ENCODE assay signal across 32 mouse cellular contexts in genomic region chr3:149826757-149827156, GRCm38 (mm10).
DNase-seq lines count a peak whose midpoint lies in the region; ATAC-seq lines count a peak whose summit lies in the region.
"Had no signal": no experiment of that assay in that cellular context is flagged by ENCODE, and none has a peak within 500 bp of the region (broad histone marks: within the 10 kb centered on the region; RNA-seq: fewer than 3 reads in every experiment).

No protein-coding gene starts in this region.

- no peak for DNase-seq in forebrain, embryonic 11.5 days (ENCODE audit: low spot score)
- DNase-seq in midbrain, embryonic 11.5 days (ENCODE audit: low spot score, missing footprints), result no peak
- no peak for DNase-seq in midbrain, embryonic 10.5 days (ENCODE audit: low spot score)
- peak; percentile 45 for DNase-seq in limb, embryonic 10.5 days (ENCODE audit: low spot score)
- DNase-seq in retina, postnatal 1 day, result peak; percentile 38
- DNase-seq in spleen, postnatal 36 days (ENCODE audit: low spot score in 2 of 2), result no peak
- no peak for DNase-seq in cerebellum, postnatal 14 days
- DNase-seq: adrenal gland, adult 8-10 months; cerebellum, adult 8-10 months; cerebellum, postnatal 36 days; gastrocnemius, adult 2 months; heart, adult 2 months; heart, postnatal 4 days; kidney, adult 18-20 months; kidney, postnatal 25 days; lung, adult 18-20 months; lung, postnatal 4 days; right cerebral cortex, postnatal 14 days; thymus, postnatal 14 days had no signal

- H3K4me3 ChIP-seq in forebrain, embryonic 11.5 days (ENCODE audit: low read depth, low read length), result no peak overlapping the region
- no peak overlapping the region for H3K4me3 ChIP-seq in forebrain, embryonic 16.5 days (replicated peaks; ENCODE audit: low read length)
- no peak overlapping the region for H3K4me3 ChIP-seq in midbrain, embryonic 11.5 days (ENCODE audit: low read depth, low read length)
- H3K4me3 ChIP-seq in midbrain, embryonic 10.5 days, result no peak overlapping the region
- no peak overlapping the region for H3K4me3 ChIP-seq in limb, embryonic 10.5 days
- H3K4me3 ChIP-seq: gastrocnemius, adult 2 months; heart, adult 2 months; heart, embryonic 12.5 days; hindbrain, embryonic 13.5 days; kidney, embryonic 15.5 days; left cerebral cortex, adult 2 months; limb, embryonic 15.5 days; megakaryocyte, embryonic 14.5 days; myocyte; neural tube, embryonic 13.5 days; stomach, embryonic 15.5 days had no signal

- H3K9me3 ChIP-seq in forebrain, embryonic 11.5 days (ENCODE audit: control insufficient read depth, low read length), result no peaks in the 10 kb centered on the region
- no peaks in the 10 kb centered on the region for H3K9me3 ChIP-seq in forebrain, embryonic 16.5 days (ENCODE audit: control insufficient read depth, low read length)
- no peaks in the 10 kb centered on the region for H3K9me3 ChIP-seq in midbrain, embryonic 11.5 days (ENCODE audit: control insufficient read depth, low read length)
- no peaks in the 10 kb centered on the region for H3K9me3 ChIP-seq in midbrain, embryonic 10.5 days (replicated peaks)
- H3K9me3 ChIP-seq in limb, embryonic 10.5 days (replicated peaks), result no peaks in the 10 kb centered on the region
- H3K9me3 ChIP-seq: heart, embryonic 12.5 days; hindbrain, embryonic 13.5 days; kidney, embryonic 15.5 days; limb, embryonic 15.5 days; megakaryocyte, embryonic 14.5 days; neural tube, embryonic 13.5 days; stomach, embryonic 15.5 days had no signal

- 7% methylated on average over 9 of the region's 9 CpGs for WGBS in forebrain, embryonic 11.5 days
- 9% methylated on average over 9 of the region's 9 CpGs for WGBS in forebrain, embryonic 16.5 days
- 17% methylated on average over 9 of the region's 9 CpGs for WGBS in midbrain, embryonic 11.5 days
- 22% methylated on average over 9 of the region's 9 CpGs for WGBS in midbrain, embryonic 10.5 days
- WGBS in limb, embryonic 10.5 days, result 18% methylated on average over 9 of the region's 9 CpGs

- no peak overlapping the region for H3K9ac ChIP-seq in forebrain, embryonic 11.5 days (ENCODE audit: low read length)
- H3K9ac ChIP-seq in forebrain, embryonic 16.5 days (replicated peaks; ENCODE audit: low read depth, low read length), result no peak overlapping the region
- no peak overlapping the region for H3K9ac ChIP-seq in midbrain, embryonic 11.5 days (ENCODE audit: low read length)
- H3K9ac ChIP-seq: heart, embryonic 12.5 days; hindbrain, embryonic 13.5 days; kidney, embryonic 15.5 days; limb, embryonic 15.5 days; neural tube, embryonic 13.5 days; stomach, embryonic 15.5 days had no signal

- no peaks in the 10 kb centered on the region; the same call in 1 of the 2 replicates for H3K4me1 ChIP-seq in forebrain, embryonic 11.5 days (replicated peaks; ENCODE audit: control insufficient read depth, insufficient read depth, low read length)
- H3K4me1 ChIP-seq in forebrain, embryonic 16.5 days (replicated peaks; ENCODE audit: control insufficient read depth, insufficient read depth, low read length), result no peaks in the 10 kb centered on the region
- H3K4me1 ChIP-seq in midbrain, embryonic 11.5 days (ENCODE audit: control insufficient read depth, insufficient read depth, low read length), result peaks cover 5% of the 10 kb centered on the region; the same call in 1 of the 2 replicates
- peaks cover 21% of the 10 kb centered on the region for H3K4me1 ChIP-seq in midbrain, embryonic 10.5 days
- H3K4me1 ChIP-seq in limb, embryonic 10.5 days, result peaks cover 32% of the 10 kb centered on the region
- H3K4me1 ChIP-seq: hindbrain, embryonic 13.5 days; limb, embryonic 15.5 days; megakaryocyte, embryonic 14.5 days; neural tube, embryonic 13.5 days; stomach, embryonic 15.5 days had no signal

- peak; percentile 77 for ATAC-seq in forebrain, embryonic 11.5 days (replicated peaks; ENCODE audit: low FRiP score)
- ATAC-seq in forebrain, embryonic 16.5 days, result no peak
- peak; percentile 79 for ATAC-seq in midbrain, embryonic 11.5 days (ENCODE audit: low FRiP score)
- ATAC-seq: inflammation-experienced regulatory T-cells, adult 6 months; lung, postnatal 0 days had no signal

- no peak overlapping the region for H3K4me2 ChIP-seq in forebrain, embryonic 11.5 days (ENCODE audit: low read depth, low read length, severe bottlenecking)
- no peak overlapping the region for H3K4me2 ChIP-seq in forebrain, embryonic 16.5 days (ENCODE audit: low read length)
- H3K4me2 ChIP-seq in midbrain, embryonic 11.5 days, result no peak overlapping the region
- H3K4me2 ChIP-seq: heart, embryonic 12.5 days; hindbrain, embryonic 13.5 days; kidney, embryonic 15.5 days; limb, embryonic 15.5 days; neural tube, embryonic 13.5 days; stomach, embryonic 15.5 days had no signal

- no peaks in the 10 kb centered on the region for H3K27me3 ChIP-seq in forebrain, embryonic 11.5 days (ENCODE audit: control insufficient read depth, insufficient read depth, low read length)
- H3K27me3 ChIP-seq in forebrain, embryonic 16.5 days (replicated peaks; ENCODE audit: control insufficient read depth, insufficient read depth, low read length), result no peaks in the 10 kb centered on the region
- H3K27me3 ChIP-seq in midbrain, embryonic 11.5 days (ENCODE audit: control insufficient read depth, insufficient read depth, low read length), result no peaks in the 10 kb centered on the region
- H3K27me3 ChIP-seq in midbrain, embryonic 10.5 days (ENCODE audit: low read depth, poor library complexity, severe bottlenecking), result 0 out of 2 replicates have a peak, but pooled peaks cover 5% of the 10 kb centered on the region
- no peaks in the 10 kb centered on the region for H3K27me3 ChIP-seq in limb, embryonic 10.5 days (ENCODE audit: low read depth, poor library complexity, severe bottlenecking)
- H3K27me3 ChIP-seq: heart, embryonic 12.5 days; hindbrain, embryonic 13.5 days; kidney, embryonic 15.5 days; limb, embryonic 15.5 days; megakaryocyte, embryonic 14.5 days; neural tube, embryonic 13.5 days; stomach, embryonic 15.5 days had no signal

- no peak overlapping the region for H3K27ac ChIP-seq in forebrain, embryonic 11.5 days (ENCODE audit: low read depth, low read length)
- no peak overlapping the region for H3K27ac ChIP-seq in forebrain, embryonic 16.5 days (ENCODE audit: low read length)
- no peak overlapping the region for H3K27ac ChIP-seq in midbrain, embryonic 11.5 days (ENCODE audit: low read depth, low read length)
- no peak overlapping the region for H3K27ac ChIP-seq in midbrain, embryonic 10.5 days (replicated peaks)
- peak overlapping the region; percentile 7; the same call in 1 of the 2 replicates for H3K27ac ChIP-seq in limb, embryonic 10.5 days
- H3K27ac ChIP-seq: gastrocnemius, adult 2 months; heart, adult 2 months; hindbrain, embryonic 13.5 days; kidney, embryonic 15.5 days; left cerebral cortex, adult 2 months; limb, embryonic 15.5 days; neural tube, embryonic 13.5 days; stomach, embryonic 15.5 days had no signal

- H3K36me3 ChIP-seq in forebrain, embryonic 11.5 days (ENCODE audit: control insufficient read depth, insufficient read depth, low read length), result no peaks in the 10 kb centered on the region
- no peaks in the 10 kb centered on the region for H3K36me3 ChIP-seq in forebrain, embryonic 16.5 days (ENCODE audit: control insufficient read depth, insufficient read depth)
- no peaks in the 10 kb centered on the region for H3K36me3 ChIP-seq in midbrain, embryonic 11.5 days (ENCODE audit: control insufficient read depth, insufficient read depth, low read length)
- no peaks in the 10 kb centered on the region for H3K36me3 ChIP-seq in midbrain, embryonic 10.5 days
- no peaks in the 10 kb centered on the region for H3K36me3 ChIP-seq in limb, embryonic 10.5 days
- H3K36me3 ChIP-seq: G1E; heart, embryonic 12.5 days; hindbrain, embryonic 13.5 days; kidney, embryonic 15.5 days; limb, embryonic 15.5 days; neural tube, embryonic 13.5 days; stomach, embryonic 15.5 days had no signal

Comparison
In these comparisons a context has a peak if more than half of its experiments do, and no peak if none do; other contexts are left out.
1. DNase-seq: peak in limb, embryonic 10.5 days (single experiment) and retina, postnatal 1 day (single experiment); none in forebrain, embryonic 11.5 days (single experiment), midbrain, embryonic 11.5 days (single experiment), midbrain, embryonic 10.5 days (single experiment), spleen, postnatal 36 days (0 of 2) and cerebellum, postnatal 14 days (0 of 2).